Mouse (Mus musculus) central nervous system, embryonic 11.5 days (tissue): ENCODE data around the gene Cdk17. TPM values are rescaled to one million over a fixed set of nuclear protein-coding genes. Genes with fewer than 3 reads are reported as not detected.

ENCODE experiments used
- polyA plus RNA-seq: library from polyadenylated mRNA; depleted of rRNA; stranded (reverse); fragments of >200 nt; gene quantifications from 2 replicates; pipeline ENCODE4 v1.2.3, GENCODE M21; 2012; rRNA removed

The Cdk17 gene
- 25.5 and 34.6 TPM in 2 replicates for polyA plus RNA-seq

DNA sequence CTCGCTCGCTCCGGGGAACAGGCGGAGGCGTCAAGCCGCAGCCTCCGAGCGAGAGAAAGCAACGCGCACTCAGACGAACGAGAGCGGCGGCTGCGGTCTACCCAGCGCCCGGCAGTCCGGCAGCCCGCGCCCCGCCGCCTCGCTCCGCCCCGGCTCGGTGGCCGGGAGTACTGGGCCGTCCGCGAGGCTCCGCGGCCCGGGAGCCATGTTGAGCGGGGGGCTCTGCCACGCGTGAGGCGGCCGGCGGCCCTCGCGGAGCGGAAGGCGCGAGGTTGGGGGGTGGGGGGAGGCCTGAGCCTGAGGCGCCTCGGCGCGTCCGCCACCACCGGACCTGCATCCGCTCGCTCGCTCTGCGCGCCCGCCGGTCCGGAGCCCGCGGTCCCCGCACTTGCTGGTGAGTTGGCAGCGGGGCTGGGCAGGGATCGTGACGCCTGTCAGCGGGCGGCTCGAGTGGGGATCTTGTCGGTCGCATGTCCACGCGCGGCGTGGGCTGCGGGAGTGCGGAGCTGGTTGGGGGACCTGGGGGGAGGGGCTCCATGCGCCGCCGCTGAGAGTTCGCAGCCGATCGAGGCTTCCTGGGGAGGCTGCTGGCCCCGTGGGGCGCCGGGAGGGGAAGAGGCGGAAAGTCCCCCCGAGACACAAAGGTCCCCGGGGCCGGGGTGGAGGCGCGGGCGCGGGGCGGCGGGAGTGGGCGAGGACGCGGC lies at the start of gene Cdk17:
TSS of gene Cdk17 (plus strand) at position 69 of the 704 bp plus-strand sequence.

DNA sequence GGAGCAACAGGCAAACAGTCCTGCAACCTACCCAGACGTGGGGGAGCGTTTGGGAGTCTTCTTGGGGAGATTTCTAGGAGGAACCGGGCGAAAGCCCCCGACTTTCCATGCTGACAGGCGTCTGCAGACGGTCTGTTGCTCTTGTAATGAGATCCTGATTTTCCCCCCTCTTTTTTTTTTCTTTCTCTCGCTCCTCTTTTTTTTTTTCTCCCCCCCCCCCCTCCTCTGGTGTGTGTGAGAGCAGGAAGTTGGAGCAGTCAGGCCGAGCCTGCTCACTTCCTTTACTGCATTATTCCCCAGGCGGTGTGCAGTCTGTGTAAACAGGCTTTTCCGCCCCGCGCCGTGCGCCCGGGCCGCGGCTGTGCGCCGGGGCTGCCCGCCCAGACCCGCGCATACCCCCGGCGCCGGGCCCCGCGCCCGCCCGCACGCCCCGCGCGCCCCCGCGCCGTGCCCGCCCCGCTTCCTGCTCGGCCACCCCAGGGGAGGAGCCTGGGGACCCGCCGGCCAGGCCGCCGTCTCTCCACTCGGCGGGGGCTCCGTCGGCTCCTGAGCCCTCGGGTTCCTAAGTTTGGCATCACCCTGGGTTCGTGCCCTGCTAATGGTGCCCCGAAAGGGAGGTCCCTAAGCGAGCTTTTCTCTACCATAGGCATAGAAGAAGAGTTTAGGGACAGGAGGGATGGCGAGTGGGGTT lies 150.2 kb downstream of the Cdk17 start, which contains the start of gene Elk3:
TSS of gene Elk3 (minus strand) at position 415 of the 691 bp plus-strand sequence.

Other genes with a start within 250 kb of the Cdk17 start
- 0.71 and 1.1 TPM in 2 replicates for gene Cfap54, start 79.3 kb upstream of the Cdk17 start, polyA plus RNA-seq
- 14.9 and 36.0 TPM in 2 replicates for gene Elk3, start 150.3 kb downstream of the Cdk17 start, polyA plus RNA-seq